Mouse (Mus musculus) fat pad, adult 2 months (tissue): ENCODE data around the gene Ubl3.
A peak's percentile ranks its signal among the peaks of the same experiment; 100 is the strongest.

ENCODE experiments used
- DNase-seq: peaks from one replicate; pipeline ENCODE4 v3.0.0-alpha.2; 2011; ENCODE audit warnings: low read depth, low spot score; ENCODE audit errors: extremely low read depth

The Ubl3 gene

DNA sequence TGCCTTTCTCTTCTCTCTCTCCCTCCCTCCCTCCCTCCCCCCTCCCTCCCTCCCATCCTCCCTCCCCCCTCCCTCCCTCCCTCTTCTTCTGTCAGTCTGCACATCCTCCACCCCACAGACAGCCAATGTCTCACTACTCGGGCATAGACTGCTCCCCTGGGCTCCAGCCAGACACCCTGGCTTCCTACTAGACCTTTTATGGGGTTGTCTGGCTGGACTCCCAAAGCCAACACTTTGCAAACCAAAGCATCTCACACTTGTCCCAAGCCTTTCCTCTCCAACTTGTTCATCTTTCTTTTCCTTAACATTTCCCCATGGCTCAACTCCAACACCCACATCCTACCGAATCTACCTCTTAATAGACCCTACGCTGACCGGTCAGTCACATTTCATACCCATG is 10.7 kb upstream of the Ubl3 start:
- no peak for DNase-seq

DNA sequence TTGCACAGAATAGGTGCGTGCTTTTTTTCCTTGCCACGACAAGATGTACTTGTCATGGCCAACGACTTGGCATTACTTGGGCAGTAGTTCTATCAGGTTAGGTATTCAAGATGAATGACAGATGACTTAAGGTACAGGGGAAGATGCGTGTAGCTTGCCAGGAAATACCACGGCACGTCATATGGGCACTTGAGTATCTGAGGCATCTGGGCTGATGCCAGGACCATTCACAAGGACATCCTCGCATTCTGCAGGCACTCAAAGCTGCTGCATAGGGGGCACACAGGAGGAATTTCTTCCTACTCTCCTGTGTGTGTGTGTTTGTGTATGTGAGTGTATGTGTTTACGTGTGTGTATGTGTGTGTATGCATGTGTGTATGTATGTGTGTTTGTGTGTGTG is 9.6 kb upstream of the Ubl3 start:
- DNase-seq: no peak

DNA sequence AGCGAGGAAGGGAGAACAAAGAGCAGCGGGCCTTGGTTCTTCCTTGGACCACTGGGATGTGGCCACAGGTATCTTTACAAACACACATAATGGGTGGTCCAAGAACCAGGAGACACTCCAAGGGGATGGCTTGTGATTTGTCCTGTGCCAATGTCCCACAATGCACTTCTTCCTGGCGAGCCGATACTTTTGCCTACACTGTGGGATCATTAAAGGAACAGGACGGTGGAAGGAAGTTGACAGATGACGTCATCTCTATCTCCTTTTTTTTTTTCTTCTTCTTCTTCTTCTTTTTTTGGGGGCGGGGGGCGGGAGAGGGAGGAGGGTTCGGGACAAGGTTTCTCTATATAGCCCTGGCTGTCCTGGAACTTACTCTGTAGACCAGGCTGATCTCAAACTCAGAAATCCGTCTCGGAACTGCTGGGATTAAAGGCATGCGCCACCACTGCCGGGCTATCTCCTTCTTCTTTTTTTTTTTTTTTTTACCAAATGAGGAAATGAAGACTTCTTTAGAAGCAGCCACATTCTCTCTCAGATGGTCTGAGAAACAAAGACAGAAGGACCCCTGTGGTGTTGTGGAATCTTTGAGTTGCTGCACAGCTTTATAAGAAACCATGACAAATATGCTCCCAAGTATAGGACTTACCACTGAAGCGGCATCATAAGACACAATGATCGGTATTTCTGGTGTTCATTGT is 6.8 kb upstream of the Ubl3 start:
- no peak for DNase-seq

DNA sequence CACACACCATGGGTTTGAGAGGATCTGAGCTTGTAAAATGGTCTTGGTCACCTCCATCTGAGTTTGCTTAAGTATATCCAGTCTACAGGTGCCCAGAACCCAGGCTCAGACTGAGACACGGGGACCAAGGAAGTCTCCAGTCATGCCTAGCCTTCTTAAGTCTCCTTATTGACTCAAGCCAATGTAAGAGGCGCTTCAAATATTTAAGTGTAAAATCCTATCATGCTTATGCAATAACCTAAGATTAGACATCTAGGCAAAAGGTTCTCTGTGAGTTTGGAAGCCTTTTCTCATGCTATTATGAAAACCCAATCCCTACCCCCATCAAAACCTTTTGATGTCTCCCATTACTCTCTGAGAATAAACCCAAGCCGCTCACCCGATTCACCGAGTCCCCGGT is 5.9 kb upstream of the Ubl3 start:
- no peak for DNase-seq

DNA sequence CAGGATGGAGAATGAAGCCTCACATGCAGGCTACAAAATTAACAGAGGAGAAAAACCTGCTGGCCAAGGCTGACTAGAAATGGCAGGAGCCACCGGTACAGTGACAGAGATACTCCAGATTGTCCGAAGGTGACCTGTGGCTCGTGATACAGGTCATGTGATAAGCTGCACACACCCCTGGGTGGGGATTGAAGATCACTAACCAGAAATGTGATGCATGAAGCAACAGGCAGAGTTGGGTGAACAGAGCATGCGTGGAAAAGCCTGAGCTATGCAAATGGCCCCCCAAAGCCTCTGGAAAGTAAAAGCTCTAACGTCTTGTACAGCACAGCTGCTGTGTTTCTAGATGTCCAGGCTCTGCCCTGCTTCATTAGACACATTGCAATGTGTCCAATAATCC is 3.9 kb upstream of the Ubl3 start:
- DNase-seq: no peak

DNA sequence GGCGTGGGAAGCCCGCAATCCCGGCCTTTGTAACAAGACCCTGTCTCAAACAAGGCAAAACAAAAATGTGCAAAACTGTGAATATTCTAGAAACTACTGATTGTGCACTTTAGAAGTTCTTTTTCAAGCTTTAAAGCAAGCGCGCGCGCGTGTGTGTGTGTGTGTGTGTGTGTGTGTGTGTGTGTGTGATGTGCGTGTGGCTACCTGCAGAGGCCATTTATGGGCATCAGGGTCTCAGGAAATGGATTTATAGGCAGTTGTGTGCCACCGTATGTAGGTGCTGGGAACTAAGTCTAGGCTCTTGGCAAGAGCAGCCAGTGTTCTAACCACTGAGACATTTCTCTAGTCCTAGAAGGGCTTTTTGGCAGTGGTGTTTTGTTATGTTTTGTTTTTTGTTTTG is 2.6 kb upstream of the Ubl3 start:
- no peak for DNase-seq

DNA sequence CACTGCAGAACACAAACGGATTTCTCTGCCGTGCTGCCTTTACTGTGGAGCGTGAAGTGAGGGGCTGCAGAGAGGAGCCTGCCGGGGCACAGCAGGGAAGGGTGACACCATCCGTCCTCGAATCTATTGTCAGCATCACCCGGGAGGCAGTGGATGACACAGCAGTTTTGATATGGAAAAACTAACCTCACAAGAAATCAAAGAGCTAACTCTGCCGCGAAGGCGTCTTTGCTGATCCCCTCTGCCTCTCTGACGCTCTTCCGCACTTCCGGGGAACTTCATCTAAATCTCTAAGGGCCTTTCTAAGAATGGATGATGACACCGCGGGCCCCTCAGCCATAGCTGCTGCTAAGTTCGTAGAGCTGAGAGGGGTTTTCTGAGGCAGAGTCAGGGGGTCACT is 2.1 kb upstream of the Ubl3 start:
- no peak for DNase-seq

DNA sequence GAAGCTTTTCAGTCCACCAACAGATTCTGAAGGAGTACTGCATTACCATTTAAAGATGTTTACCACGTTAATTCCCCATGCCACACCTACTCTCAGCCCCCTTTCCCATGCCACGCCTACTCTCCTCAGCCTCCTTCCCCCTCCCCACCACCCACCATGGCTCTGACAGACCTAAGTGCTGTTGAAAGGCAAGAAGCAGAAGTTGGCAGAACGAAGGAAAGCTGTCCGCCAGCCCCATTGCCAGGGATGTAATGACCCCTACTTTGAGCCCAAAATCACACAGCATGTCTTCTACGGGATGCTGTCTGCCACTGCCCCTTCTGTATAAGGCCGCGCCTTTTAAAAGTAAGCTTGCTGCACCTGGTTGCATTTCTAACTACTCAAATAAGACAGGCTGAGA is 1.7 kb upstream of the Ubl3 start:
- no peak for DNase-seq

DNA sequence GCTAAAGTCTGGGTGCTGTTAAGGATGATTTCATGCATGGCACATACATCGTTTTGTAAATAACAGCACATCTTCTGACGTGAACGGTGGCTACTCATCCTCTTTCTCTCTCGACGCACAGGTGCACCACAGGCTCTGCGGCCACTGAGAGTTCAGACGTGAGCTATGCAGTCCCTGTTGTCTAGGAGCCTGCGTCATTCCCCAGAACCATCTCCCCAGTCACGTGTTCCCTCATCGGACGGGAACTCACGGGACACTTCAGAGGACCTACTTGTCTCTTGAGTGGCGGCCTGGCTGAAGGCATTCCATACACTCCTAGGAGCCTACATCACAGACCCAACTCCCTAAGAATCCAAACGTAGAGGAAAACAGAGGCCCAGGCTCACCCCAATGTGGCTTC is 1.1 kb upstream of the Ubl3 start:
- no peak for DNase-seq

DNA sequence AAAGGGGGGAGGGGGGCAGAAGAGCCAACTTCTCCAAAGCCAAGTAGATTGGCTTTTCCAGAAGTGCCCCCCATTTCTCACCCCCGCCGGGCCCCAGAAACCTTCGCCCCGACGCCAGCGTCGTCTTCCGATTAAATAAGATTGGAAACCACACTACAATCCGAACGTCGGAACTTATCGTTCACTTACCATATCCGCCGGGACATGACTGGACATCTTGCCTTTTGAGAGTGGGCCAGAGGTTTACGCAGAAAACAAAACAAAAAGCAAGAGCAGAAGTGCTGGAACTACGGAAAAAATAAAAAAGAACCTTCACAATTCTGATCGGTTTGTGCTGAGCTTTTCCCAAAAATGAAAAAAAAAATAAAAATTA is 839 bp downstream of the Ubl3 start:
- no peak for DNase-seq

DNA sequence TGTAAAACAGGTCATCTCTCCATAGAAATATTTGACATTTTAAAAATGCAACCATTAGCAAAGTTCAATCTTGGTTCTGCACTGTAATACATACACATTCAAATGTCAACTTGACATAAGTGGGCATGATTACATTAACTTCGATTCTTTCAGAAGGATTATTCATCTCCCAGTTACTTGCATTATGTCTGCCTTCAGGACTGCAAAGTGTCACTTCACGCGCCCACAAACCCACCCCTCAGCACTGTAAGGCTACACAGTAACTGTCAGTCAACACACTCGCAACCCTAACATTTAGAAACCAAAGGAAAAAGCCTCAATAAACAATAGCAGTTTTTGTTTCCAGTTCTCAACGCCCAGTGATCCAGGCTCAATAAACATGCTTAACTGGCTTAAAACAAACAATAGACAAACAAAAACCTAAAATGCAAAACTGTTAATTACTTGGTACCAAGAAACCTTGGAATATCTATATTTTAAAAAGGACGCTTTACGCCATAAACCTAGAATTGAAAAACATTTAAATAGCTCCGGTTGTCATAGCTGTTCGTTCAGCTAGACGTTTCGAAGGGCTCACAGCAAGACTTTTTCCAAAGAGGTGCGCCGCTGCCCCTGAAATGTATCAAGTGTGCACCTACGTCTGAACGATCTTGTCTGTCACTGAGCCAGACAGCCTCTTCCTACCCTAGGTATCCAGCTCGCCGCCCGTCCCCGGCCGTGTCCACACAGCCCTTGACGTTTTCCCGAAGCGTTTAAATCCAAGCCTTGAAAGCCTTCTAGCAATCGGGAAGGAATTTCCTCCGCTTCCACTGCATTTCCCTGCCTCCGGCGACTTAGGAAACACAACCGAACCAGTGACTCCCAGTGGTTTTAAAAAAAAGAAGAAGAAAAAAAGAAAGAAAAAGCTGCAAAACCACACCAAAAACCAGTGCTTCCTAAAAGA is 1.5 kb downstream of the Ubl3 start:
- DNase-seq: no peak

DNA sequence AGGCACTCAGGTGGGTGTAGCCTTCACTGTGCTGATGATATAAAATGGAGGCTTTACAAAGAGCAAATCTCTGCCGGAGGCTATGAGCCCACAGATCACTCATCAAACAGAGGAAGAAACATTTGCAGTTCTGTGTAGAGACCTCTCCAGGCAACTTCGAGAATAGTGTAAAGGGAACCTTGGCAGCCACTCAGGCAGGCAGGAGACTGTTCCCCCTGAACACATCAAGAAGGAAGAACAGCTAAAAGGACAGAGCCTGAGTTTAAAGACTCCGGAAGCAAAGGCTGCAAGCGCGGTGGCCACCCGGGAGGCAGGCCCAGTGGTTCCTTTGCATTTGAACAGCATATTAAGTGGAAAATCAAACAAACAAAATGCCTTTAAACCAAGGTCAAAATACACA is 2.2 kb downstream of the Ubl3 start:
- no peak for DNase-seq

DNA sequence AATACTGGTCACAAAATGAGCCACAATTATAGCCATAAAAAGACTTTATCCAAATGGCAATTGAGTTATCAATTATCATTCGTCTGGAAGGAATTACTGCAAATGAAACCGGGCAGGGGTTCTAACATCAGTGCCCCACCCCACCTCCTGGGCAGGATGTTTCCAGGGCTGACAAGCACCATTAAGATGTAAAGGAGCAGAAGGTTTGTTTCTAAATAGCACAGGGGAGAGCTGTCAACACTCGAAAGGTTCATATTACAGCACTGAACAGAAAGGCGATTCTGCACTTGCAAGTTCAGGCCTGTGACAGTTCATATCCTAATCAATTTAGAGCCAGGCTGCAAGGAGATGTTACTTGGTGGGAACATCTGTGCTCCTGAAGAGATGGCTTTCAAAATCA is 3.3 kb downstream of the Ubl3 start:
- DNase-seq: no peak

DNA sequence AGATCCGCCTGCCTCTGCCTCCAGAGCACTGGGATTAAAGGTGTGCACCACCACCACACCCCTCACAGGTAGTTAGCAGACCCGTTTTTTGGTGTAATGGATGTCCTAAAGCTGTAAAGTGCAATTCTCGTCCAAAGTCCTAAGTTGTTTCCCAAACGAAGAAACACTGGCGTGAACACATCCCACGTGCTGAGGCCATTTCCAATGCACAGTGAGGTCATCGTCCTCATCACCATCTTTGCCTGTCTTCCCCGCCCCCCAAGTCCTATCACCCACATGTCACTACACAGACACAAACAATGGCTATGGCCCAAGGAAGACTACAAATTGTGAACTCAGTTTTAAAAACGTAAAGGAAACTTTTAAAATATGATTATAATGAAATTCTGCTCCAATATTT is 4.0 kb downstream of the Ubl3 start:
- no peak for DNase-seq

DNA sequence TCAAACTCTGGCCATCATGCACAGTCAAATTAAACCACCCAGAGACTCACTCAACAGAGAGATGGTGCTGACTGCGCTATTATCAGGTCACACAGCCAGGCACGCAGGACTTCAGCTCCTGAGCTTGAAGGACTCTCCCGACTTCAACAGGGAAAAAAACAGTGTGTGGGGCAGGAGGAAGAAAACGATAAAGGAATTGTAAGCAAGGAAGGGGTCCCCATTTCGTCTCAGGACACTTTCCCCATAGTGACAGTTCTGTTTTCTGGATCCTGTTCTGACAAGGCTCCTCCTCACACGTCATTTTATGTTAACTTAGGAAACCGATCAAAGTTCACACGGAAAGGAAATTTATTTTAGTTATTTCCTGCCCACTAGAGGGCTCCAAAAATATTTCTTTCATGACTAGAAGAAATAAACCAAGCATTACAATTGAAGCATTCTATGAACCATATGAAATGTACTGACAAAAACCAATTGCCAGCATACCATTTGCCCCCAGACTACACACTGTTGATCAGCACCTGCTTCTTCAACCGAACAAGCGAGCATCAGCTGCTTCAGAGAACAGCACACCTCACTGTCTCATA is 4.6 kb downstream of the Ubl3 start:
- no peak for DNase-seq

DNA sequence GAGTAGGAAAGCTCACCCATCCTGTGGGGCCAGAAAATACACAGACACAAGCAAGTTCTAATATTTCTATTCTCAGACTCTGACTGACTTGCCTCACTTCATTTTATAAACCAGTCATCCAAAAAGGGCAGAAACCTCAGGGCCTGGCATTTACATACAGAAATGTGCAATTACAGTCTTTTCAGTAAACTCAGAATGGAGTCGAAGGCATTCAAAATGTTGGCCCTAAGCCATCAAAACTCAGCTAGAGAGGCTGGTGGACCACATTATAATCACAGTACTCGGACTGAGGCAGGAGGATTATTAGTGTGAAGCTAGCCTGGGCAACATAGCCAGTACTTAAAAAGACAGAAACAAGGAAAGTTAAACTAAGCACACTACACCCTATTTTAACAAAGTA is 5.6 kb downstream of the Ubl3 start:
- no peak for DNase-seq

DNA sequence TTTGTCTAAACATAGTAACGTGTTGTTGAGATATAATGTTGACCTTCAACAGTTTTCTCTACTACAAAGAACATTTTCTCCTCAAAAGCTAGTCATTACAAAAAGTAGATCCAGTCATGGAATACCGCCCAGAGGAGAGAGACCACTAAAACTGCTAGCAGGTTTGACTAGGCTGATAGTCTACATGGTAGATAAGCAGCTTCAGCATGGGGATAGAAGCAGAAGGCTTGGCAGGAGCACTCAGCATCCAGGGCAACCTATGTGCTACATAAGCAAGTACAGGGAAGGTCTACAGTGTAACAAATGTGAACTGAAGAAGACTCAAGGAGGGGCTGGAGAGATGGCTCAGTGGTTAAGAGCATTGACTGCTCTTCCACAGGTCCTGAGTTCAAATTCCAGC is 7.9 kb downstream of the Ubl3 start:
- DNase-seq: no peak

DNA sequence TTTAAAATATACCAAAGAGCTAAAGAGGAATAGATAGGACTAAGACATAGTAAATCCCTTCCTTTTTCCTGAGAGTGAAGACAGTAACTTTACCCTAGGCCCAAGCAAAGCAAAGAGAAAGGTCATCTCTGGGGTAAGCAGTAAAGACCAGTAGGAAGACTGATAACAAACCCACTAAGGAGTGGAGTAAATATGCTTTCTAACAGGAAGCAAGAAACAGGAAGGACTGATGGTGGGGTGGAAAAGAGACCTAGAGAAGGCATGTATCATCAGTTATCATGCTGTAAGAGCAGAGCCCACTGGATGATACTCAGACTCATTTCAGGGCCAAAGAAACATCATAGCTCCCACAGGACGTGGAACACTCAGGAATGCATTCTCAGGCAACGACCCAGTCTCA is 10.4 kb downstream of the Ubl3 start:
- no peak for DNase-seq

DNA sequence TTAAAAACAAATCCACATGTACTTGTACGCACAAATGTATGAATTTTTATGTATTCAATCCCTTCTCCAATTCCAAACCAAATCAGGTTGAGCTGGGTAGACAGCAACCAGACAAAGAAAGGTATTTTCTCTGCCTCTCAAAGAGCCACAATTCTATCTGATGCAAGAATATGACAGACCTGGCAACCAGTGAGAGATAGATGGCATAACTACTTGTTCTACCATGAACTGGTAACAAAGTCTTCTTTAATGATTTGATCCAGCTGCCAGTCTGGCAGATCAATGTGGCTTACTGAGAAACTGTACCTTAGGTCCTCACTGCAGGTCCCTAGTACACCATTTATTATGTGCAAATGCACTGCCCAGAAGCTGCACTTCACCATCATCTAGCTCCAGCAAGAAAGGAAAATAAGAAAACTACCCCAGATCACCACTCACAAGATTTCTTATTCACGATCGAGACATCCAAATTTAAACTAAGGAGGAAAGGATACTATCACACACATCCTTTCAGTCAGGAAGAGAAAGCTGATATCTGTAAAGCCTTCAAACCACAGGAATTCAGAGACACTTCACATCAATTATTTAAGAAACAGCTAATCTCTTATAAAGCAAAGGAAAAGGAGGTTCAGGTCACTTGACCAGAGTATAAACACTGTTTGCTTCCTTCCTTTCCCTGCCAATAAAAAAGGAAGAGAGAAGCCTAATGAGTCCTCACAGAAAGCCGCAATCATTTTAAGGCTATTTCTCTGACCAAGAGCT is 16.7 kb downstream of the Ubl3 start:
- peak; percentile 47 for DNase-seq

DNA sequence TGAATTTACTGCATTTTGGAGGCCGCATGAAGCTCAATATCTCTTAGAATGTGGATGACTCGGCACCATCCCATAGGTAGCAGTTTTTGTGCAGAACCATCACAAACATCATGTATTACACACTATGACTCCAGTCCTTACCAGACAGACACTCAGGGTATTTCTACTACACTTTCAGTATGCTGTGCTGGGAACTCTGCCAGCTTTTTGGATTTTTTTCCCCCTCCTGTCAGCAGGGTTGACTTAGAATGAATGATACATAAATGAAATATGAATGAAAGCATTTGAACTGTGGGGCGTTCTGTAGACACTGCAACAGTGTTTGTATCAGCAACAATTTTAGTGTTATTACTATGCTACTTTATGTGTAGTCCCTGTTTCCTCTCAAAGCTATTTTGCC is 17.9 kb downstream of the Ubl3 start:
- DNase-seq: no peak

DNA sequence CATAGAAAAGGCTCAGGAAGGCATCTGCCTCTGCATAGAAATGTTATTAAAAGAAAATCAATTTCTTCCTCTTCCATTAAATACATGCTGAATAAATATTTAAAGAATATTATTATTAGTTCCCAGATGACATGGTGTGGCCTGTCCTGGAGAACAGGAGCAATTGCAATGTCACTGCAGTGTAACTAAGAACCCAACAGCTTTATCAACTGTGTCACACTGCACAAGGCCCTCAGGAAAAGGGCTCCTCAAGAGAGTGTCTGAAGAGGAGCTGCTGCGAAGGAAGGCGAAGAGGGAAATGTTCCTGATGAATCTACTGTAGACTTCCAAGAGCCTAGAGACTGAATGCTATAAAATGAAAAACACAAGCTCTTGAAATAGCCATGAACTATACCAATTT is 18.7 kb downstream of the Ubl3 start:
- no peak for DNase-seq

DNA sequence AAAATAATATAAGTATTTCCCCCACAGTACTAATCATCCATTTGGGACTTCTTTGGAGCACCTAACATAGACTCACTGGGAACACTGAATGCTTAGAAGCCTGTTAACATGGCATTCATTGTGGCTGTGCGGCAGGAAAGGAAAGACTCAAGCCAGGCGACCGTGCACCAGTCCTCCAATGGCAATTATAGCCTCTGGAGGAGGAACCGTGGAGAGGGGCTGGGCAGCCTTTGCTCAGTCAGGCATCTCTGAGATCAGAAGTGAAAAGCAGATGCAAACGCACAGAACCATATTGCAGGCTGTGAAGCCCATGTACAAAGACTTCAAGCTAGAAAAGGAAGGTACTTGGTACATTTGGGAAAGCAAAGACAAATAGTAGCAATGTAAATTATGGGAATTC is 20.4 kb downstream of the Ubl3 start:
- no peak for DNase-seq
